Mouse (Mus musculus): Measurements from ENCODE around the gene Trib3. TPM values are rescaled to one million over a fixed set of nuclear protein-coding genes. Genes with fewer than 3 reads are reported as not detected.
A peak's percentile ranks its signal among the peaks of the same experiment; 100 is the strongest.
"Not testable (repeated sequence)": the region's sequence is repeated elsewhere in the genome, so short reads cannot be mapped to it uniquely, and the experiment has no call there.

The Trib3 gene
- total RNA-seq, 1 experiment: 18.5 TPM

DNA sequence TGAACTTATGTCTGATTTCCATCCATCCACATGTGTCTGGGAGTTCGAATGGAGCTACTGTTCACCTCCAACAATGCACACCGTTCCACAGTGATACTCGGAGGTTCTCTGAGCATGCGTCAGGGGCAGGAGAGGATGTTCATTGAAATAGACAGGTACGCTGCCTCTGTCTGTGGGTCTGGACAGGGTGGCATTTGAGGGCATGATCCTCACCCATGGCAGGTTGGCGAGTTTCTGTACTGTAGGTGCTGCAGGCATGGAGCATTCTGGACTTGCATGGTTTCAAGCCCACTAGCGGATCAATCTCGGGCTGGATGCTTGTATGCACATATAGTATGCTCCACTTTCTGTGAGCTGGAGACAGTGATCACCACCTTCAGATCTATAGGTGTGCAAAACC is 17.4 kb upstream of the Trib3 start:
- Histone ChIP-seq H3K9me3 (ENCODE audit: control insufficient read depth, insufficient read depth, low read depth, low read length) (no peaks in the 10 kb centered on the region), H3K36me3 (ENCODE audit: control insufficient read depth, insufficient read depth, low read length, poor library complexity, severe bottlenecking) (no peaks in the 10 kb centered on the region), H3K4me3 (ENCODE audit: insufficient read depth in 1 of 2, low read depth in 1 of 2, low read length in 2 of 2, poor library complexity in 1 of 2, severe bottlenecking in 1 of 2) (no peak overlapping the region), H3K27ac (ENCODE audit: insufficient read depth, low read depth, low read length, poor library complexity, severe bottlenecking) (no peak overlapping the region), H3K4me1 (ENCODE audit: control insufficient read depth in 2 of 2, insufficient read depth in 2 of 2, low read length in 2 of 2, poor library complexity in 1 of 2) (peaks cover 2 to 17% of the 10 kb centered on the region in 2 experiments; a peak in 2 of 4 replicates), H3K9ac (ENCODE audit: insufficient read depth, low read depth, low read length, poor library complexity, severe bottlenecking) (no peak overlapping the region)
- in situ Hi-C loops (cut with MboI; ENCODE audit: low sequenced_read_pairs in 2 of 2, unreplicated experiment in 2 of 2): loop anchor here in 1 of 2 experiments (10.0 kb wide), 1 partner anchor 336 kb away; no protein-coding TSS in a partner anchor
- no peak for DNase-seq (ENCODE audit: low read depth, low spot score)
- TF ChIP-seq HCFC1 (IDR thresholded peaks at IDR 0.05; ENCODE audit: borderline replicate concordance, insufficient read depth, low read length) (no peak), MAFK (IDR thresholded peaks at IDR 0.05; ENCODE audit: insufficient read depth, low read depth, low read length) (no peak), ZNF384 (IDR thresholded peaks at IDR 0.05; ENCODE audit: low read depth, low read length) (no peak), CHD2 (IDR thresholded peaks at IDR 0.05; ENCODE audit: low read depth, low read length) (no peak), ZC3H11A (IDR thresholded peaks at IDR 0.05; ENCODE audit: borderline replicate concordance, low read depth, low read length) (no peak)

DNA sequence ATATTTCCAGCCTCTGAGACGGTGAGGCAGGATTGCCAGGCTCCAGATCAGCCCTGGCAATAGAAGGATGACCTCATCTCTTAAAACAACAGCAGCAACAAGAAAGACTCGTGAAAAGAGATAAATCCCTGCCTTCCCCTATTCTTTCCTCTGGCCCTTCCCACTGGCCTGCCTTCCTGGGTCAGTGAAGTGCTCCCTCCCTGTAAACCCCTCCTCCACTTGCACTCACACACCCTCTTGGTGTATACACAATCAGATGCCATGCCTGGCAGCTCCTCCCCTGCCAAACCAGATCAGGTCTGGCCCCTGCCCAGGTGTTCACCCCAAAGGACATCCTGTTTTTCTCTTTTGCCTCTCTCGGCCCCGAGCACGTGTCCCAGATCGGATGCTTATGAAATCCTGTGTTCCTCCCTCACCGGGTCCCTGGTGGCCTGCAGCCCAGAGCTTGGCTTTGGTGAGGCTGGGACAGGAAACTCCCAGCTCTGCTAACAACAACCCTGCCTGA is 16.5 kb upstream of the Trib3 start:
- in situ Hi-C loops (cut with MboI; ENCODE audit: low sequenced_read_pairs in 2 of 2, unreplicated experiment in 2 of 2): loop anchor here in 1 of 2 experiments (10.0 kb wide), 1 partner anchor 336 kb away; no protein-coding TSS in a partner anchor
- Histone ChIP-seq H3K9me3 (ENCODE audit: control insufficient read depth, insufficient read depth, low read depth, low read length) (no peaks in the 10 kb centered on the region), H3K9ac (ENCODE audit: insufficient read depth, low read depth, low read length, poor library complexity, severe bottlenecking) (0 out of 2 replicates have a peak overlapping the region, but pooled peaks have one; percentile 3), H3K27ac (ENCODE audit: insufficient read depth, low read depth, low read length, poor library complexity, severe bottlenecking) (no peak overlapping the region), H3K36me3 (ENCODE audit: control insufficient read depth, insufficient read depth, low read length, poor library complexity, severe bottlenecking) (no peaks in the 10 kb centered on the region), H3K4me1 (ENCODE audit: control insufficient read depth in 2 of 2, insufficient read depth in 2 of 2, low read length in 2 of 2, poor library complexity in 1 of 2) (peaks cover 2 to 22% of the 10 kb centered on the region in 2 experiments; a peak in 2 of 4 replicates), H3K4me3 (ENCODE audit: insufficient read depth in 1 of 2, low read depth in 1 of 2, low read length in 2 of 2, poor library complexity in 1 of 2, severe bottlenecking in 1 of 2) (no peak overlapping the region)
- TF ChIP-seq HCFC1 (IDR thresholded peaks at IDR 0.05; ENCODE audit: borderline replicate concordance, insufficient read depth, low read length): no peak
- TF ChIP-seq ZC3H11A (IDR thresholded peaks at IDR 0.05; ENCODE audit: borderline replicate concordance, low read depth, low read length): no peak
- TF ChIP-seq ZNF384 (IDR thresholded peaks at IDR 0.05; ENCODE audit: low read depth, low read length): no peak
- TF ChIP-seq CHD2 (IDR thresholded peaks at IDR 0.05; ENCODE audit: low read depth, low read length): no peak
- TF ChIP-seq MAFK (IDR thresholded peaks at IDR 0.05; ENCODE audit: insufficient read depth, low read depth, low read length): no peak
- no peak for DNase-seq (ENCODE audit: low read depth, low spot score)

DNA sequence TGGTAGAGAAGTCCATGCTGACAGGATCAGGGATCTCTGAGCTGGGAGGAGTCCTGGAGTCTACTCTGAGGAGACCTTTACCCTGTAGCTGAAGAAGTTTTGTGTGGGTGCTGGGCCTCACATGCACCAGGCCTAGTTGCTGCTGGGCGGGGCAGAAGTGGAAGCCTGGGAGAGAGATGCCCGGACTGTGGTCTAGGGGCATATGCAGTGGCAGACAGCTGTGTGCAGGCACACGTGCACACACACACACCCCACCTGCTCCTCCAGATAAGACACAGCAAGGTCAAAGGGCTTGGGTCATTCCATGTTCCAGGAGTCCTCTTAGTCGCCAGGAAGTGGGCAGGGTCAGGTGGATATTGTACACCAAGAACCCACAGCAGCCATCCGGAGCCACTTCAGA is 15.8 kb upstream of the Trib3 start:
- in situ Hi-C loops (cut with MboI; ENCODE audit: low sequenced_read_pairs in 2 of 2, unreplicated experiment in 2 of 2): loop anchor here in 1 of 2 experiments (10.0 kb wide), 1 partner anchor 335 kb away; no protein-coding TSS in a partner anchor
- H3K36me3 ChIP-seq (ENCODE audit: control insufficient read depth, insufficient read depth, low read length, poor library complexity, severe bottlenecking): no peaks in the 10 kb centered on the region

DNA sequence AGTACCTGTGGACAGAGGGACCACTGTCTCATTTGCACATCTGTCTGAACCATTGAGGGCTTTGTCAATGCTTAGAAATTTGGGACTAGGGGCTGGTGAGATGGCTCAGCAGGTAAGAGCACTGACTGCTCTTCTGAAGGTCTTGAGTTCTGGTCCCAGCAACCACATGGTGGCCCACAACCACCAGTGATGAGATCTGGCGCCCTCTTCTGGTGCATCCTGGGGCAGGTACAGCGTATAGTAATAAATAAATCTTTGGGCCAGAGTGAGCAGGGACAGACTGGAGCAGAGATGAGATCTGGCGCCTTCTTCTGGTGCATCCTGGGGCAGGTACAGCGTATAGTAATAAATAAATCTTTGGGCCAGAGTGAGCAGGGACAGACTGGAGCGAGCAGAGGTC is 15.1 kb upstream of the Trib3 start:
- peaks cover under 1 to 22% of the 10 kb centered on the region in 2 experiments; a peak in 2 of 4 replicates for H3K4me1 ChIP-seq (ENCODE audit: control insufficient read depth in 2 of 2, insufficient read depth in 2 of 2, low read length in 2 of 2, poor library complexity in 1 of 2)
- H3K9ac ChIP-seq (ENCODE audit: insufficient read depth, low read depth, low read length, poor library complexity, severe bottlenecking); H3K9me3 ChIP-seq (ENCODE audit: control insufficient read depth, insufficient read depth, low read depth, low read length); in situ Hi-C loops (cut with MboI; ENCODE audit: low sequenced_read_pairs in 2 of 2, unreplicated experiment in 2 of 2); H3K4me3 ChIP-seq (ENCODE audit: insufficient read depth in 1 of 2, low read depth in 1 of 2, low read length in 2 of 2, poor library complexity in 1 of 2, severe bottlenecking in 1 of 2); H3K36me3 ChIP-seq (ENCODE audit: control insufficient read depth, insufficient read depth, low read length, poor library complexity, severe bottlenecking); H3K27ac ChIP-seq (ENCODE audit: insufficient read depth, low read depth, low read length, poor library complexity, severe bottlenecking); DNase-seq (ENCODE audit: low read depth, low spot score): not testable (repeated sequence)

More for the DNA sequence above, 15.8 kb upstream of the Trib3 start:
- Histone ChIP-seq H3K9ac (ENCODE audit: insufficient read depth, low read depth, low read length, poor library complexity, severe bottlenecking) (no peak overlapping the region), H3K27ac (ENCODE audit: insufficient read depth, low read depth, low read length, poor library complexity, severe bottlenecking) (no peak overlapping the region), H3K9me3 (ENCODE audit: control insufficient read depth, insufficient read depth, low read depth, low read length) (no peaks in the 10 kb centered on the region), H3K4me3 (ENCODE audit: insufficient read depth in 1 of 2, low read depth in 1 of 2, low read length in 2 of 2, poor library complexity in 1 of 2, severe bottlenecking in 1 of 2) (no peak overlapping the region), H3K4me1 (ENCODE audit: control insufficient read depth in 2 of 2, insufficient read depth in 2 of 2, low read length in 2 of 2, poor library complexity in 1 of 2) (peaks cover 2 to 22% of the 10 kb centered on the region in 2 experiments; a peak in 2 of 4 replicates)
- TF ChIP-seq CHD2 (IDR thresholded peaks at IDR 0.05; ENCODE audit: low read depth, low read length) (no peak), MAFK (IDR thresholded peaks at IDR 0.05; ENCODE audit: insufficient read depth, low read depth, low read length) (no peak), ZNF384 (IDR thresholded peaks at IDR 0.05; ENCODE audit: low read depth, low read length) (no peak), HCFC1 (IDR thresholded peaks at IDR 0.05; ENCODE audit: borderline replicate concordance, insufficient read depth, low read length) (no peak), ZC3H11A (IDR thresholded peaks at IDR 0.05; ENCODE audit: borderline replicate concordance, low read depth, low read length) (no peak)
- DNase-seq (ENCODE audit: low read depth, low spot score): no peak

DNA sequence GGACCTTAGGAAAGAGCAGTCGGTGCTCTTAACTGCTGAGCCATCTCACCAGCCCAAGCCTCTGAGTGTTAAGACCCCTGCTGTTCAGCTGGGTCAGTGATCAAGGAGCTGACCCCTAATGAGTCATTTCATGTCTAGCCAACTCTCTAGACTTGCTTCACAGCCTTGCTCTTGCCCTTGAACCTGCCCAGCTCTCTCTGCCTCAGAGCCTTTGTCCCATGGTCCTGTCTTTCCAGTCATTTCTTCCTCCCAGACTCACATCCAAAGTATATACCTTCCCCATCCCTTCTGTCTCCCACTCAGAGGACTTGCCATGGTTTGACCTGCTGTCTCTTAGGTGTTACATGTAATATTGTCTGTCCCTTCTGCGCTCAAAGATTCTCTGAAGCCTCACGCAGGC is 13.4 kb upstream of the Trib3 start:
- Histone ChIP-seq H3K9me3 (ENCODE audit: control insufficient read depth, insufficient read depth, low read depth, low read length) (no peaks in the 10 kb centered on the region), H3K36me3 (ENCODE audit: control insufficient read depth, insufficient read depth, low read length, poor library complexity, severe bottlenecking) (no peaks in the 10 kb centered on the region), H3K4me3 (ENCODE audit: insufficient read depth in 1 of 2, low read depth in 1 of 2, low read length in 2 of 2, poor library complexity in 1 of 2, severe bottlenecking in 1 of 2) (no peak overlapping the region), H3K9ac (ENCODE audit: insufficient read depth, low read depth, low read length, poor library complexity, severe bottlenecking) (no peak overlapping the region), H3K4me1 (ENCODE audit: control insufficient read depth in 2 of 2, insufficient read depth in 2 of 2, low read length in 2 of 2, poor library complexity in 1 of 2) (peaks cover 0 to 20% of the 10 kb centered on the region in 2 experiments; a peak in 1 of 4 replicates), H3K27ac (ENCODE audit: insufficient read depth, low read depth, low read length, poor library complexity, severe bottlenecking) (no peak overlapping the region)
- DNase-seq (ENCODE audit: low read depth, low spot score): no peak
- no peak for TF ChIP-seq HCFC1 (IDR thresholded peaks at IDR 0.05; ENCODE audit: borderline replicate concordance, insufficient read depth, low read length)
- no peak for TF ChIP-seq ZC3H11A (IDR thresholded peaks at IDR 0.05; ENCODE audit: borderline replicate concordance, low read depth, low read length)
- no peak for TF ChIP-seq ZNF384 (IDR thresholded peaks at IDR 0.05; ENCODE audit: low read depth, low read length)
- no peak for TF ChIP-seq CHD2 (IDR thresholded peaks at IDR 0.05; ENCODE audit: low read depth, low read length)
- TF ChIP-seq MAFK (IDR thresholded peaks at IDR 0.05; ENCODE audit: insufficient read depth, low read depth, low read length): no peak
- in situ Hi-C loops (cut with MboI; ENCODE audit: low sequenced_read_pairs in 2 of 2, unreplicated experiment in 2 of 2): no loop called here

All from ES-E14 (cell line).